Mouse (Mus musculus) right cerebral cortex, adult 18-20 months (tissue): ENCODE results near the gene Timm22.

Experiments
- DNase-seq: peaks from one replicate; pipeline ENCODE4 v3.0.0; 2022; ENCODE audit warnings: mixed read lengths

Timm22 gene

DNA sequence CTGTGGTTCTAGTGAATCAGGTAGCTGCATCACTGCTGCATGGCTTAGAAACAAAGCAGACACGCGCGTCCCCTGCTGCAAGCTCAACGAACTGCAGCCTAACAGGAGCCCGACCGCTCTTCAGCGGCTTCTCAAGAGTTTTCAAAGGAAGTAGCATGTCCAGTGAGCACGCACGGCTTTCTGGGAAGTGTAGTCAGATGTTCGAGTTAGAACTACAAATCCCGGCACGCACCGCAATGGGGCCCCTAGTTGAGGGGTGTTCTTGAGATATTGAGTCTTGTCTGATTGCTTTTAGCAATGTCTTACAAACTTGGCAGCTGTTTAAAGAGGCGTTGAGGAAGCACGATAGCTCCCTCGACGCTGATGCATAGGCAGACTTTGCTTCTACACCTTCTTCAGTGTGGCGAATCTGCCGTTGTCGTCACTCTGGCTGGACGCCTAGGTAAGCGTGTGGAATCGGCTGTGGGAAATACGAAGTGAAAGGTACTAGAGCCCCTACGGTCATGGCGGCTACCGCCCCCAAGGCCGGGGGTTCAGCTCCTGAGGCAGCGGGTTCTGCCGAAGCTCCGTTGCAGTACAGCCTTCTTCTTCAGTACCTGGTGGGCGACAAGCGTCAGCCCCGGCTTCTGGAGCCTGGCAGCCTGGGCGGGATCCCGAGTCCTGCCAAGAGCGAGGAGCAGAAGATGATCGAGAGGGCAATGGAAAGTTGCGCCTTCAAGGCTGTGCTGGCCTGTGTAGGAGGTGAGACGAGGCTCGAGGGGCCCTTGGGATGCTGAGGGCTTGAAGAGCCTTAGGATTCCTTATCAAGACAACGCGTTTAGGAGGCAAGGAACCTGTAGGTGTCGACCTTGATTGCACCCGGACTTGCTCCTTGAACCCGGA, at the start of gene Timm22:
Gene Timm22 (plus strand): TSS at position 251 of the 882 bp plus-strand sequence.
- peak; percentile 98 for DNase-seq

DNA sequence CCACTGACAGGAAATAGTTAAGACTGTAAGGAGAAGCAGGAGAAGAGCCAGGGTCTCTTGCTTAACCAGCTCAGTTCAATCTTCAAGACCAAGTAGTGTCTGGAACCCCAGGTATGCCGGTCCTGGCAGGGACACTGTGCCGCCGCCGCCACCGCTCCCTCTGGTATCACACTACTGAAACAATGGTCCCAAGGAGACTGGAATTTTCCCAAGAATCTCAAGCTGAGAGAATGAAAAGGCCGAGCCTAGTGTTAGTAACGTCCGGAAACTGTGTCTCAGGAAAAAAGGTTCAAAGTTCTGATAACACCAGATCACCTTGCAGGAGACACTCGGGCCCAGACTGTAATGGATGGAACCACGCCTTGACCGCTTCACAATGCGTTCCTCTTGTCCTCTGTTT, 49.3 kb upstream of the Timm22 start:
- DNase-seq, result no peak

DNA sequence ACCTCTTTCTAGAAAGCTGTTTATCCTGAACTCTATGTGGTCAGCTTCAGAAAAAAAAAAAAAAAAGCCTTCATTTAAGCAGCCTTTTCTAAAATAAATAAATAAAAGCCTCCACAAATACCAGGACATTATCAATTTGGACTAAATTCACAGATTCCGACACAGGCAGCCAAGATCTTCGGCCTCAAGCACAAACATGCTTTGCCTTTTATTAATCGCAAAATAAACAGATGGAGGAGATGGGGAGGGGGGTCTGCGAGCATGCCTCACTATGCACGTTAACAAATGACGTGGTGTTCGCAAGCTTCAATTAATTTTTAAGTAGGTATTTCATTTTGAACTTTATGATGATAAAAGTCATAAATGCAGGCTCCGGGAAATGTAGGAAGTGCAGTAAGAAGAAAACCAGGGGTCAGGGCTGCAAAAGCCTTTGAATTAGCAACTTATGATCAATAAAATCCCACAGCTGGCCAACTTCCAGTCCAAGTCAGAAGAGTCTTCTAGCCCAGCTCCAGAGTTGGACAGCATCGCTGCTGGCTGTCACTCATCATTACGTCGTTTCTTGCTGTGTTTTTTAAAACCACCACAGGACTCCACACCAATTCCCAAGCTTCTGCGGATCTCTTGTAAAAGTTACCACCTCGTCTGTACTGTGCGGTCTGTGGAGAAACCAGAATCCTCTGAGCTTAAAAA, 48.0 kb upstream of the Timm22 start:
- DNase-seq, result no peak

DNA sequence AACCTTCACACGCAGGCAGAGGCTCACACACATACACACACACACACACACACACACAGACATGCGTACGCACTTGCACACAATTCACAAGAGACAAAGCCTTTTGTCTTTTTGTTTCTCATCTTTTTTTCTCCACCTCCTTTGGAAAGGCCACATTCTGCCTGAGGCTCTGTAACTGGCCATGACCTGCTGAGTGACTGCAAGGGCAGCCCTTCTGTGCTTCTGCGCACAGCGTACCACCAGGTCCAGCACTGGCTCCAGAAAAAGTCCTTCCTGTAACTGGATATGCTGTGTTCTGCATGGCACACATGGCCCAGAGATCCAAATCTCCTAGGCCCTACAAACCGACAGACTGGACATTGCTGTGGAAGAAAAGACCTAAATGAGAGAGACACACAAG, 46.5 kb upstream of the Timm22 start:
- no peak for DNase-seq

DNA sequence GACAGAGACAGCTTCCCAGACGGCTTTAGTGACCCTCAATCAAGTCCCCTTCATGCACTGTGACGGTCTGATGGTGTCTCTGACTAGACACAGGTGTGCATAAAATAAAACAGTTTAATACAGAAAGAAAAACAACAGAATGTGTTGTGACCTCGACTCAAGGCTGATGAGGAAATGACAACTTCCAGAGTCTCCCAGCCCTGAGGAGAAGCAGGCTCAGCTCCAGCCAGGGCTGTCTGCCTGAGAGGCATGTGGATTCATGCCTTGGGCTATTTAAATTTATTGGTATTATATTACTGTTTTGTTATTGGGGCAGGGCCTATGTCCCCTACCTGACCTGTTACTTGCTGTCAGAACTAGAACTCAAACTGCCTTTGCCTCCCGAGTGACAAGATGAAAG, 45.3 kb upstream of the Timm22 start:
- DNase-seq, result no peak

DNA sequence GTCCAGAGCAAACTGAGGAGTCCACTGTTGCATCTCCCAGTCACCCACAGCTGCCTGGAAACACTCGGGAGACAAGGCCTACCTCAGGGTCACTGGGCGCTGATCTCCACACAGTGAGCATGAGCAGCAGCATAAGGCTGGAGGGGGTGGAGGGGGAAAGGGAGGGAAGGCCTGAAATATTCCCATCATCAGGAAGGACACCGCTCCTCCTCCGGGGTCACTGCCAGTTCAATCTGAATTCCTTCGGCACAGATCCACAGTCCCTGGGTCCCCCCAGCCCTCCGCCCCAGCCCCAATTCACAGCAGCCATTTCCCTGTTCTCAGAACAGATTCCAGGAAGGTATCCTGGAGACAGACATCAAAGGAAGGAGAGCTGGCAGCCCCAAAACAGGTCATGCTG, 43.6 kb upstream of the Timm22 start:
- no peak for DNase-seq

DNA sequence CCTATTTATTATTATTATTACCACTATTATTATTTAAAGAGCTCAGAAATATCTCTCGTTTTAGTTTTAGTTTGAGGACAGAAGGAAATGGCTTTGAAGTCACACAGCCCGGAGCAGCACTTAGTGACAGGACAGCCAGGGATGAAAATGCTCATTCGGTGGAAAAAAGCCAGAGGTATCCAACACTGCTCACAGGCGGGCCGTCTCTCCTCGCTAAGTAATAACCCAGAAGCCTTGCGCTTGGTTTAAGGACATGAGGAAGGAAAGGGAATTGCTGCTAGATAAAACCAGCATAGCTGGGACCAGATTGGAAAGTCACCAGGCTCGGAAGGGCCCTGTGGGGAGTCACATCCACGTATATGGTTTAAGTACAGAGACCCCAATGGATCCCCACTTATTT, 43.1 kb upstream of the Timm22 start:
- no peak for DNase-seq

DNA sequence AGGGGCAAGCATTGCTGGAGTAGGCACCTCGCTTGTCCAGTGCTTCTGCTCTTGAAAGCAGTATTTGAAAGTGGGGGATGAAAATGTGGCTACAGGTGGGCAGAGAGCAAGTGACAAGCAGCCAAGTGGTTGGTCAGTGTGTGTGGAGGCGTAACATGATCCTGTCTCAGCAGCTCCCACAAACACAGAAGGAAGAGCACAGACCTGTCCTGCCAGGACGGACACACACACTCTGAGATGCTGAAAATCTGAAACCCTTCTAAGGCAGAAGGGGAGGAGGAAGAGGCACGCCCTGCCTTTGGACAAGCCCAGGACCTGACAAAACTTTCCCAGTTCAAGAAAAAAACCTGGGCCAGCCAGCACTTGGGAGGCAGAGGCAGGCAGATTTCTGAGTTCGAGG, 42.7 kb upstream of the Timm22 start:
- no peak for DNase-seq

DNA sequence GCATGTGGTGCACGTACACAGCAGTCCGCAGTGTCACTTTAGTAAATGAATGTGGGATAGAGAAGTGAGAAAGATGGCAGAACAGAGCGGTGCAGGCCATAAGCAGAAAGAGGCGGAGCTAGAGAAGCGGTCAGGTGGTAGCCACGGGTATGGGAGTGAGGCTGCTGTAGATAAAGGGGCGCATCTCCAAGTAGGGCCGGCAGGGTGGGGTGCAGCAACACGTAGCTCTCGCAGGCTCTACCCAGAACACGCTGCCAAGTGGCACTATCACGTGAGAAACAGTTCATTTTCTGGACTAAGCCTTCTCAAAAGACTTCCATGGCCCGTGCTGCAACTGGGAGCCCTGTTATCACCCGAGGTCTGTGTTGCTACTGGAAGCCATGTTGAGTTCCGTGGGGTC, 40.0 kb upstream of the Timm22 start:
- no peak for DNase-seq

DNA sequence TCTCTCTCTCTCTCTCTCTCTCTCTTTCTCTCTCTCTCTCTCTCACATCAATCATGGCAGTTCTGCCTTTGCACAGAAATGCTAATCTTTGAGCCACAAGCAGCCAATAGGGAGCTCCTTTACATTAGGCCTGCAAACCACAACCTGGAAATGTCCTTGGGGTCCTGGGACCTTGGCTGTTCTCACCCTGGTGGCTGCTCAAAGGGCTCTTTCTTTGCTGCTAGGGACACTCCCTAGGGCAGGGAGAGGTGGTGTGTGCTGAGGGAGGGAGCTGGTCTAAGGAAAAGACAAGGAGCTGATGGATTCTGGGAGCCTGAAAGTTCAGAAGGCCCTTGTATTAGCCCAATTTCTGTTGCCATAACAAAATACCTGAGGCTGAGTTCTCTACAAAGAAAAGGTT, 36.3 kb upstream of the Timm22 start:
- no peak for DNase-seq

DNA sequence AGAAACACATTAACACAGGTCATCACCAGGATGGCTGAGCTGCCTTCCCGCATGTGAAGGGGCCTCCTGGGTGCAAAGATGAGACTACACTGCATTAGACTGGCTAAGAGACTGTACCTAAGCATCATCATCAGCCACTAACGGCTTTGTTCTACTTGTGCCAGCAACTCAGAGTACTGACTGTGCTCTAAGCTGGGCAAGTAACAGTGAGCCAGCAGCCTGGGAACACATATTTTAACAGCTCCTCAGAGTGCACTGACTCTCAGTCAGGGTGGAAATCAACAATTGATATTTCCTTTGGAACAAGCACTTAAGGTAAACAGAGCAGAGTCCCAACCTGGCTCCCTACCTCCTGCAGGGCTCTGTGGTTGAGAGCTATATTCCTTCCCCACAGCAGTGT, 34.6 kb upstream of the Timm22 start:
- DNase-seq, result no peak

DNA sequence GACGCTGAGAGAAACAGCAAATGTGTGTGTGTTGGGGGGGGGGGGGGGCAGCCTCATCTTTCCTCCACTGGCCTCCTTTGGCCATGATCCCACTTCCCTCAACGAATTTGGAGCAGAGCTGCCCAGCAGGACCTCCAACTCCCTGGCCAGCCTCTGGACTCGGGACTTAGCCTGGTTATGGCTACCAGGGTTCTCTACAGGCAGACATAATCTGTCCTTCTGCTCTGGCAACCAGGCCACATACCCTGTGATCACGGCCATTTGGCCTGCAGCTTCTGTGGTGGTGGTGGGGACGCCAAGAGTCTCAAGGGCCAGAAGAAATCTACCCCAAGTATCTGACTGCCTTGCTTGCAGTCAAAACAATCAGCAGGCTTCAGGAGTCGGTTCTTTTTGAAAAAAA, 34.2 kb upstream of the Timm22 start:
- no peak for DNase-seq

DNA sequence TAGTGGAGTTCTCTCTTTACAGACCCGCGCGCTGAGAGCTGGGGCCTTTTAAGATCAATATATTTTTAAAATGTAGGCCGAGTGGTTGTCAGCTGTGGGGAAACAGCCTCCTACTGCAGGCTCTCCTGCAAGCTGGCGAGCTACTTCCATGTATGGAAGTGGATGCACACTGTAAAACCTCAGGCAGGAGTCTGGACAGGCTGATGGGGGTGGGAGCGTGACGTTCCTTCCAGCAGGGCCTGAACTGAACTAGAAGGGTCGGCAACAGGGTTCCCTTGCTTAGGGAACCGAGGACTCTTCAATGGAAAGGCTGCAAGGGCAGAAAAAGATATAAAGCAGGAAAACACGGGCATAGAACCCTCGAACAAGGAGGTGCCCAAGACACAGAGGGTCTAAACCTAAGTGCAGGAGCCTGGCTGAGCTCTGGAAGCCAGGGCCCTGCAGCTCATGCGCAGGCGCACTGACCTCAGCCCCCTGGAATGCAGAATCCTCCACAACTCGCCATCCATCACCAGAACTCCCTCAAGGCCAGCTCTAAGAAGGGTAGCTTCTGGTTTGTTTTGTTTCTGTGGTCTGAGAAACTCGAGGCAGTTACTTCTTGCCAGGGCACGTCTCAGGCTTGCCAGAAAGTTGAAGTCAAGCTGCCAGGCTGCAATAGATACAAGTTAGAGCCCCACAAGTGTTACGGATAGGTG, 32.1 kb upstream of the Timm22 start:
- DNase-seq, result no peak

DNA sequence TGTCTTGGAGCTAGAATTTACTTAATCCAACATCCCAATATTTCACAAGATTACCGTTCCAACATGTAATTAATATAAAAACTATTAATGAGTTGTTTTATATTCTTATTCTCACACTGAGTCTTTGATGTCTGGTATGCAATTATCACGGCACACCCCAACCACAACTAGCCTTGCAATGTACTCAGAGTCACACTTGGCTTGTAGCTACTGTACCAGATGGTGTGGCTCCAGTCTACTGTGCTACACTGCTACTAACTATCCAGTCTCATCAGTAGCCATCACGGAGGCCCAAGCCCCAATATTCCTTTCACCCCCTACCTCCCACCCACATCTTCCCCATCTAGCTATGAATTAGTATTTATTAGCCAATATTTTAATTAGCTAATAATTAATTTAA, 30.3 kb upstream of the Timm22 start:
- no peak for DNase-seq

DNA sequence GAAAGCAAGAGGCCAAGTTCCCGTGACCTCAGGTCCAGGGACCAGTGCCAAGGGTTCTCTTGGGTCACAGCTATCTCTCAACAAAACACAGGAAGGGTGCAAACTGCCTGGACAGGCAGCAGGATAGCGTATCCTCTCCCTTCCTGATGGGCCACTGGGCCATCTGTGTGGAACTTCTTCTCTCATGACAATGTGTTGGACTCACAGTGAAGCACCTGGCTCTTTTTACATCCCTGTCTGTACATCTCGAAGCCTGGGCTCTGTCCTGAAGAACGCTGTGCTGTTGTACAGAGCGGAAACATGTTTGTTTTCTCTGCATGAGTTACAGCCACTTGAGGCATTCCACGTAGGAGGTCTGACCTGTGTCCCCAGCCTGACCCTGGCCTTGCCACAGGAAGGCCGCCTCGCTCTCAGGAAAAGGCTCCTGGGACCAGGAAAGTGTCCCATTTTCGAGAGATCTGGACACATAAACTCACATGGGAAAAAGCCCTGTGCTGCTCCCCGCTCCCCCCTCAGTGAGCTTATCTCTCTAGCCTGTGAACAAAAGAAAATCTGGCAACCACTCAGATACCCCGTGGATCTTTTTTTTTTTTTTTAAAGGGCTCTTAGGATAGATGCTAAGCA, 26.7 kb upstream of the Timm22 start:
- no peak for DNase-seq

DNA sequence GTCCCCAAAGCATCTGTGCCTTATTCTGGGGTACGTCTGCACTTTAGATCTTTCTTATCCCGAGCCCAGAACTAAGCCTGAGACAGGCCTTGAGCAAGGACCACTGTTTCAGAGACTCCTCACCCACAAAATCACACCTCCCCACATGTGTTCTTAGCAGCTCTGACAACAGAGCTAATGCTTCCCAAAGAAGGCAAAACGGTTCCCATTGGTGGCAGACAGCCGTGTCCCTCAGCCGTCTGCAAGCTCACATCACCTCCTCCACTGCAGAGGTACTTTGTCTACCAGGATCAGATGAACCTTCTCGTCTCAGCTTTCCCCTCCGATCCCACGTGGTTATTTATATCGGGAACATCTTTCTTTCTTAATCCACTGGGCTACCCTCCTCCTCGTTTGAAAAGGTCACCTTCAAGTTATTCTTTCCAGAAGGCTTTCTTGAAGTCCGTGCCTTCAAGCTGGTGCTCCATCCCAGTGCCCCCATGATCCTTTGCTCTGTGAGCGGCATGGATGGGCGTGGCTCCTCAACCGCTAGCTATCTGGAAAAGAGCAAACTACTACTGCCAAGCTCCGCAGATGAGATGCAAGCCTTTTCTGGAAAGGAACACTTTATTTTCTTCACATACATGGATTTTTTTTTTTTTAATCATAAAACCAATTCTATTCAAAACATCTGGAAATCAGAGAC, 25.4 kb upstream of the Timm22 start:
- DNase-seq, result no peak

DNA sequence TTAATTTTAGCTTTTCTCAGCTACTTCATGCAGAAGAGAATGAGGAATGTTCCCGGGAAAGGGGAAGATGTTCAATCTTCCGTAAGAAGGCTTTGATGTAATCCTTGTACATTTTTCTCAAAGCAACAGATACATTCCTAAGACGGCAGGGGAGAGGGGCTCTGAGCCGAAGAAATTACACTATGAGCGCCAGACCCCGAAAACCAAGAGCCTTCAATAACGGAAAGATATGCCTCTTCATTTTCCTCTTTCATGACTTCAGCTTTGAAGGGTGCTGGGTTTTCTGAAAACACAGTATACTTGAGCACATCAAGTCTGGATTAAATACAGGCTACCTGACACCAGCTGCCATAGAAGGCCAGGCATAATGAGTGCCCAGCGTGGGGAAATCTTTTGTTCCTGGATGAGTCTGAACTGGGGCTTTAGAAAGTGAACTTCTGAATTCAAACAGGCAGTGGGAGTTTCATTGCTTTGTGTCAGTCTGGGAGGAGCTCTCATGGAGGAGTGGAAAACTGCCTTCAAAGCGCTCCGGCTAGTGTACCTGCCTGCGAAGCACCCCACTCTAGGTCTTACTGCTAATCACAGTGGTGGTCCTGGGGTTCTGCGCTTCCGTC, 23.9 kb upstream of the Timm22 start:
- no peak for DNase-seq

DNA sequence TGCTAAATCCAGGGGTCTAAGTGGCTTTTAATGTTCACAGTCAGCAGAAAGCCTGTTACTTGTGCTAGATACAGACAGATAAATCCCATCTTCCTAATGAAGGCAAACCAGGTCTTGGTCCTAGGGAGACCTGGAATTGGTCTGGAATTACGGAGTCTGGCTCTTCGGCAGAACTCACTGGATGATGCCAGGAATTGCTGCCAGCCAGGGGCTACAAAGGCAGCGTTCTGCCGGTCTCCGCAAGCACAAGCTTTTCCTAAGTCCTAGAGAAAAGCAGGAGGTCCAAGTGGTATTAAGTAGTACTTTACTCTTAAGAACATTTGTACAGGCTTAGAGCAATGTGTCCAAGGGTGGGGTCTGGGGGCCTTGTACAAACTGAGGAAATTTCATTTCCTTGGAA, 22.4 kb upstream of the Timm22 start:
- DNase-seq, result no peak

DNA sequence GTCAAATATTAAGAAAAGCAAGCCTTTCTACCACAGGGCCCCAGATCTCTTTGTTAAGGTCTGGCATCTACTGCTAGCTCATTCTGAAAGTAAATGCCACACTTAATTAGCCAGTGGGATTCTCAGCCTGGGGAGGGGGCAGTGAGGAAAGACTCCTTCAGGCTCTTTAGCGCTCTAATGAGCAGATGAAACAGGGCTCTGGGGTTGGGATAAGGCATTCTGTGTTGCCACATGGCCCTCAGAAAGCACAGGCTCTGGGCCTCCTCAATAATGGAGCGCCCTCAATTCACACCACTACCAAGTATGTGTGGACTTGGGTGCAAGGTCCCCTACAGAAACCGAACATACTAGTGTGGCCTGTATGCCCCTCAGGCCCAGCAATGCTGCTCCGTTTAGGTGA, 21.7 kb upstream of the Timm22 start:
- no peak for DNase-seq

DNA sequence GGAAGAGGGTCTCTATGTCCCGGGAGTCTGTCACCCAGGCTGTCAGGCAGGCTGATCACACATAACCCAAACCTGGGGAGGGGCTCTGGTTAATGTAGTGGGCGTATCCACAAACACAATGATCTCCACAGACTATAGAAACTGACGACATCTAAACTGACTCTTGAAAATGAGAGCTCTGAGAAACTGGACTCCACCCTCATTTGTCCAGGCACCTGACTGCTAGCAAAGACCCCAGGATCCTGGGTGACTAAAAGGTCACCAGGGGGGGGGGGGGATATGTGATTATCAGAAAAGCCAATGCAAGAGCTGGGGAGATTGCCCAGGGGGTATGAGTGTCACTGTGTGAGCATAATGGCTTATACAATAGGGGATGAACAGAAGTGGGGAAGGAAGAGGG, 21.0 kb upstream of the Timm22 start:
- no peak for DNase-seq

DNA sequence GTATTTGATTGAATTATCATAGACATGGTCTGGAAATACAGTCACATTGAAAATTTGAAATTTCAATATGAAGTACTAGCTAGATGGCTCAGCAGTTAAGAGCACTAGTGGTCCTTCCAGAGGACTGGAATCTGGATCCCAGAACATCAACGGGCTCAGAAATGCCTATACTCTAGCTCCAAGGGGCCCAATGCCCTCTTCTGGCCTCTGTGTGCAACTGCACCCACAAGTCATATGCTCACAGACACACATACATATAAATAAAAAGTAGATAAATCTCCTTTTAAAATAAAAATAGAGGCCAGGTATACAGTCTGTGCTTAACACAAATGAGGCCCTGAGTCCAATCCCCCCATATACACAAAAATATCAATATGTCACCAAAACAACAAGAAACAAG, 19.7 kb upstream of the Timm22 start:
- no peak for DNase-seq

DNA sequence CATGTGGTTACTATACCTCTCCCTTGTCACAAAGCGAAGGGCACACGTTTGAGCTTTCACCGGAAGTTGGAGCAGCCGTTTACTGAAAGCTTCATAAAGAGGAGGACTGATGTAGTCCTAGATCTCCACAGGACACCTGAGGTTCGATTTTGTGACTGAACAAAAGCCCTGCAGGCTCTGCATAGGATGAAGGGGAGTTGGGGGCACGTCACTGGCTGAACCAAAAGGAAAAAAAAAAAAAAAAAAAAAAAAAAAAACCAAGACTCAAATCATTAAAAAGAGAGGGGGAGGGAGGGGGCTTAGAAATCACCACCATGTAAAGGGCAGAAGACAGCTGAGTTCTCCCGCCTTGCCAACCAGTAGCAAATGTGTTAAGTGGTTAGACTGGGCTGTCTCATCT, 18.0 kb upstream of the Timm22 start:
- no peak for DNase-seq
